Mouse (Mus musculus) forebrain, embryonic 11.5 days (tissue): Measurements from ENCODE around the gene Ppp1r1c. TPM values are rescaled to one million over a fixed set of nuclear protein-coding genes. Genes with fewer than 3 reads are reported as not detected.

Experiments
- ATAC-seq: fragments of 200-750 bp; cut with Nextera tagmentation; replicated peaks from 2 replicates; pipeline ENCODE4 v1.8.0; 2017; ENCODE audit warnings: moderate TSS enrichment; ENCODE audit not compliant: low FRiP score
- DNase-seq: peaks from one replicate; pipeline ENCODE4 v3.0.0-alpha.2; 2017; ENCODE audit warnings: low spot score
- H3K27ac ChIP-seq: fragments of 300-500 bp; sonication (generic); 2 replicates; pipeline ENCODE4 v1.5.1; 2014; ENCODE audit warnings: low read depth, low read length
- H3K27me3 ChIP-seq: fragments of 300-500 bp; sonication (generic); 2 replicates; pipeline ENCODE4 v1.6.1; 2014; ENCODE audit warnings: mild to moderate bottlenecking, low read length, mixed read lengths; ENCODE audit not compliant: control insufficient read depth, insufficient read depth
- H3K36me3 ChIP-seq: fragments of 300-500 bp; sonication (generic); 2 replicates; pipeline ENCODE4 v1.6.1; 2014; ENCODE audit warnings: mild to moderate bottlenecking, low read length, moderate library complexity, mixed read lengths; ENCODE audit not compliant: control insufficient read depth, insufficient read depth
- H3K4me1 ChIP-seq: fragments of 300-500 bp; sonication (generic); replicated peaks from 2 replicates; pipeline ENCODE4 v1.6.1; 2014; ENCODE audit warnings: low read length, mixed read lengths; ENCODE audit not compliant: control insufficient read depth, insufficient read depth
- H3K4me2 ChIP-seq: fragments of 300-500 bp; sonication (generic); 2 replicates; pipeline ENCODE4 v1.6.1; 2014; ENCODE audit warnings: low read depth, mild to moderate bottlenecking, low read length, moderate library complexity, mixed read lengths; ENCODE audit not compliant: severe bottlenecking
- H3K4me3 ChIP-seq: fragments of 300-500 bp; sonication (generic); 2 replicates; pipeline ENCODE4 v1.5.1; 2014; ENCODE audit warnings: low read depth, low read length
- H3K9ac ChIP-seq: fragments of 300-500 bp; sonication (generic); 2 replicates; pipeline ENCODE4 v1.6.1; 2014; ENCODE audit warnings: low read length
- H3K9me3 ChIP-seq: fragments of 300-500 bp; sonication (generic); 2 replicates; pipeline ENCODE4 v1.6.1; 2016; ENCODE audit warnings: low read length, mixed read lengths; ENCODE audit not compliant: control insufficient read depth
- WGBS: fragments of 180-500 bp; shearing (Covaris S2); extraction: QIAGEN DNeasy Blood & Tissue Kit; methylation state at CpG from one replicate; pipeline ENCODE4 v1.1.7; 2014; 5-methylcytosine and 5-hydroxymethylcytosine counted together
- polyA plus RNA-seq: library from polyadenylated mRNA; unstranded; fragments of >200 nt; fragmentation: Nextera tagmentation; extraction: Ambion mirVana; gene quantifications from 2 replicates; pipeline ENCODE4 v1.2.1, GENCODE M21; 2014

Ppp1r1c gene
- polyA plus RNA-seq, 1 experiment from 2014 or later, result 0.09 TPM

DNA sequence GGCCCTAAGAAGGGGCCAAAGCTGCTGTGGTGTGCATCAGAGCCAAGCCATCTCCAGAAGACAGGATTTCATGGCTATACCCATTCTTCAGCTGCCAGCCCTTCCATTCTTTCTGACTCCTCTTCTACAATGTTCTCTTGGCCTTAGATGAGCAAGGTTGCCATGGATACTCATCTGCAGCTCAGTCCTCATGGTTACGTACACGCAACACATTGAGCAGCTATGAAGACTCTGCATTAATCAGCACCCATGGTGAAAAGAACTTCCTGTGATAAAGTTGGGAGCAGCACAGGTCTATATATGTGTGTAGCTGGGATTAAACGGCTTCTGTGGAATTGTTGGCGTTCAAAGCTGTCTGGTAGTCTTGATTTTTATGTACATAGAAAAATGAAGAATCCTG, 24.3 kb upstream of the Ppp1r1c start:
- no peak overlapping the region for H3K27ac ChIP-seq
- H3K9me3 ChIP-seq, result no peaks in the 10 kb centered on the region
- H3K9ac ChIP-seq, result no peak overlapping the region
- H3K36me3 ChIP-seq, result no peaks in the 10 kb centered on the region
- H3K27me3 ChIP-seq, result no peaks in the 10 kb centered on the region
- no peak overlapping the region for H3K4me3 ChIP-seq
- H3K4me1 ChIP-seq, result no peaks in the 10 kb centered on the region
- DNase-seq (no peak), ATAC-seq (no peak)
- 92% methylated on average over 4 of the region's 4 CpGs for WGBS
- no peak overlapping the region for H3K4me2 ChIP-seq

DNA sequence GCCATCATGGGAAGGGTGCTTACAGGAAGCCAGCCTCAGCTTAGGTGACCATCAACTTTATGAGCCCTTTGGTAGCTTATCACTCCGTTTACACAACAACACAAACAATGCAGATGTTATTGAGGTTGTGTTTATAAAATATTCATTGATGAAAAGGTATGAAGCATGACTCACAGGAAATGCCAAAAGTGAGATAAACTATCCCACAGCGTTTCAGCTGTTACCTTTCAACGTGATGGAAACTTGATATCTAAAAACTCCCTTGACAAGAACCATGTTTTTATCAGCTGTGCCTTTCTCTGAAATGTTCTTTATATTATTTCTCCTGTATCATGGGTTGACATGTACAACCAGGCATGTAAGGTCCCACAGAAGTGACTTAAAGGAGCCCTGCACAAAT, 16.7 kb upstream of the Ppp1r1c start:
- no peaks in the 10 kb centered on the region for H3K27me3 ChIP-seq
- no peak overlapping the region for H3K9ac ChIP-seq
- no peak overlapping the region for H3K27ac ChIP-seq
- H3K36me3 ChIP-seq, result no peaks in the 10 kb centered on the region
- DNase-seq (no peak), ATAC-seq (no peak)
- no peak overlapping the region for H3K4me3 ChIP-seq
- 86% methylated on average over 3 of the region's 3 CpGs for WGBS
- H3K4me1 ChIP-seq, result no peaks in the 10 kb centered on the region
- no peaks in the 10 kb centered on the region for H3K9me3 ChIP-seq
- no peak overlapping the region for H3K4me2 ChIP-seq

DNA sequence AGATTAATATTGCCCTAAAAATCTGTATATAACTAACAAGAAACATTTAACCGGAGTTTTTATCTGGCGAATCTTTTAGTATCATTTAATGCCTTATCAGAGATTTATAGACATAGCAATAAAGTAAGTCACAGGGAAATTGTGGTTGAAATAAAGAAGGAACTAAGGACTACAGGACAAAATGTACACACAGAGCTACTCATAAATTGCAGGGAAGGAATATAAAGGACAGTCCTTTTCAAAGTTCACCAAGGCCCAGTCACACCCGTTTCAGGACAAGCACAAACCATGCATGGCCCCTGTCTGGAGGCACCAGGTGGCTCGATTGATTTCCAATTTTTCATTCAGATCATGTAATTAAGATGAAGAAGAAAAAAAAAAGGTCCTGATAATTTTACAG, 12.4 kb upstream of the Ppp1r1c start:
- H3K4me1 ChIP-seq, result no peaks in the 10 kb centered on the region
- H3K27ac ChIP-seq, result no peak overlapping the region
- DNase-seq (no peak), ATAC-seq (no peak)
- no peaks in the 10 kb centered on the region for H3K36me3 ChIP-seq
- no peak overlapping the region for H3K4me2 ChIP-seq
- H3K27me3 ChIP-seq, result no peaks in the 10 kb centered on the region
- no peaks in the 10 kb centered on the region for H3K9me3 ChIP-seq
- H3K9ac ChIP-seq, result no peak overlapping the region
- H3K4me3 ChIP-seq, result no peak overlapping the region
- WGBS, result 93% methylated on average over 4 of the region's 4 CpGs

DNA sequence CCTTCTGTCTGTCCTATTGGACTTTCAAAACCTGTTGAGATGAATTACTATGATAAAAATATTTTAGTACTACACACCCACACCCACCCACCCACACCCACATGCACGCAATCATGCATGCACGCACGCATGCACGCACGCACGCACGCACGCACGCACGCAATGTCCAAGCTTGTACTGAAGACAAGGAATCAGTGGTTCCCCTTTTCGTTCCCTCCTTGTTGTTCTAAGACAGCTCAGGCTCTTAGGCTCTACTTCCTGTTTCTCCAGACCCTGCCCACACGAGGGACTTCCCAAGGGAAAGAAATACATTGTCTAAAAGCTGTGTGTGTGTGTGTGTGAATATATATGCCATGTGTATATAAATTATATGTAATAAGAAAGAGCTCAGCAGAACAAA, 11.6 kb upstream of the Ppp1r1c start:
- no peak overlapping the region for H3K4me2 ChIP-seq
- H3K4me1 ChIP-seq, result no peaks in the 10 kb centered on the region
- no peak for ATAC-seq
- no peak overlapping the region for H3K4me3 ChIP-seq
- H3K27ac ChIP-seq, result no peak overlapping the region
- H3K9ac ChIP-seq, result no peak overlapping the region
- DNase-seq, result no peak
- H3K27me3 ChIP-seq, result no peaks in the 10 kb centered on the region
- H3K9me3 ChIP-seq, result no peaks in the 10 kb centered on the region
- WGBS, result 93% methylated on average over 12 of the region's 12 CpGs
- H3K36me3 ChIP-seq, result no peaks in the 10 kb centered on the region

GRCm38 (mm10) chr2:79696478-79697230, 10.9 kb upstream of the Ppp1r1c start:
- Histone ChIP-seq H3K4me1 (no peaks in the 10 kb centered on the region), H3K4me3 (no peak overlapping the region), H3K27ac (no peak overlapping the region), H3K4me2 (no peak overlapping the region), H3K9me3 (no peaks in the 10 kb centered on the region), H3K9ac (no peak overlapping the region), H3K27me3 (no peaks in the 10 kb centered on the region), H3K36me3 (no peaks in the 10 kb centered on the region)
- ATAC-seq (no peak), DNase-seq (no peak)
- WGBS, result 88% methylated on average over 10 of the region's 10 CpGs

GRCm38 (mm10) chr2:79698166-79698565, 9.4 kb upstream of the Ppp1r1c start:
- no peak overlapping the region for H3K4me2 ChIP-seq
- H3K4me1 ChIP-seq, result no peaks in the 10 kb centered on the region
- no peaks in the 10 kb centered on the region for H3K9me3 ChIP-seq
- no peak for DNase-seq
- H3K36me3 ChIP-seq, result no peaks in the 10 kb centered on the region
- H3K27me3 ChIP-seq, result no peaks in the 10 kb centered on the region
- no peak overlapping the region for H3K4me3 ChIP-seq
- no peak overlapping the region for H3K27ac ChIP-seq
- ATAC-seq, result no peak
- 78% methylated on average over 2 of the region's 2 CpGs for WGBS
- no peak overlapping the region for H3K9ac ChIP-seq

- no peak for ATAC-seq
- no peaks in the 10 kb centered on the region for H3K36me3 ChIP-seq
These were observed 2.8 kb upstream of the Ppp1r1c start for GRCm38 (mm10) chr2:79704773-79705172.

DNA sequence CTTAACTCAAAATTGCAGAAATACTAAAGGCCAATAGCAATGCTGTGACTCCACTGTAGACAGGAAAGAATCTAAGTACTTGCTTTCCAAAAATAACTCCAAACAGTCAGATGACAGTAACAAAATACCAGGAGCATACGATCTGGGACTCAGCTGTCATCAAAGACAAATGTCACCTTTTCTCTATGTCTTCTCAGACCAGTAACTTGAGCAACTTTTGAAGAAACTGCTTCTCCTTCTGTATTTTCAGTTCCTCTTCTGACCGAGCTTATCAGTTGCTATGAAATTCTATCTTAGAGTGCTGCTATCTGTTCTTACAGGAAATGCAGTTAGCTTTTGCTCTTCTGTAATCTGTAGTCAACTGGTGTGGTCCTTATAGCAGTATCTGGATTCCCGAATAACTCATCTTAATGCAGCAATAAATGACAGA, 6.1 kb downstream of the Ppp1r1c start:
- Histone ChIP-seq H3K27ac (no peak overlapping the region), H3K9me3 (no peaks in the 10 kb centered on the region), H3K36me3 (no peaks in the 10 kb centered on the region), H3K4me3 (no peak overlapping the region), H3K9ac (no peak overlapping the region), H3K4me2 (no peak overlapping the region), H3K27me3 (no peaks in the 10 kb centered on the region), H3K4me1 (no peaks in the 10 kb centered on the region)
- DNase-seq, result no peak
- 90% methylated on average over 3 of the region's 3 CpGs for WGBS
- no peak for ATAC-seq

More at GRCm38 (mm10) chr2:79704773-79705172, 2.8 kb upstream of the Ppp1r1c start:
- no peak overlapping the region for H3K4me3 ChIP-seq
- DNase-seq, result no peak
- H3K9me3 ChIP-seq, result no peaks in the 10 kb centered on the region
- no peaks in the 10 kb centered on the region for H3K27me3 ChIP-seq
- H3K4me1 ChIP-seq, result no peaks in the 10 kb centered on the region
- H3K27ac ChIP-seq, result no peak overlapping the region
- no peak overlapping the region for H3K4me2 ChIP-seq
- H3K9ac ChIP-seq, result no peak overlapping the region
- WGBS, result 88% methylated on average over 2 of the region's 2 CpGs

DNA sequence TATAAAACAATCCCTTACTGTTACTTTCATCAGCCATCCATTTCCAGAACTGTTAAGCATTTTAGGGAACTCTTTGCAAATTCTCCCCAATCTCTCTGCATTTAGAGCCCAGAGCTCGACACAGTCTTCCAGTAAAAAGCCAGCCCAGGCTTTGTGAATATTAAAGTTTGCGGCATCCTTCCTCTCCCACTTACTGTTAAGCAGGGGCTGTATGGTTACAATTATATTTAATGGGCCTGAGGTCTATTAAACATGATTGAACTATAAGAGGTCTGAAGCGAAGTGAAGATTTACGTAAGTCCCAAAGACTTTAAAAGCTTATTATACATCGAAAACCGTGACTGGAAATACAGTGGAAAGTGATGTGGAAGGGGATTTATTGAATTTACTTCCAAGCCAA, 7.2 kb downstream of the Ppp1r1c start:
- ATAC-seq (no peak), DNase-seq (no peak)
- H3K4me3 ChIP-seq, result no peak overlapping the region
- H3K9me3 ChIP-seq, result no peaks in the 10 kb centered on the region
- no peak overlapping the region for H3K4me2 ChIP-seq
- no peaks in the 10 kb centered on the region for H3K4me1 ChIP-seq
- H3K36me3 ChIP-seq, result no peaks in the 10 kb centered on the region
- no peak overlapping the region for H3K9ac ChIP-seq
- no peaks in the 10 kb centered on the region for H3K27me3 ChIP-seq
- H3K27ac ChIP-seq, result no peak overlapping the region
- 88% methylated on average over 6 of the region's 6 CpGs for WGBS
